In genomic region chr17:74963222-74963621, GRCm38 (mm10) we compare ENCODE assay signal across 1 mouse cellular context.
TF ChIP-seq lines count a peak whose summit lies in the region.

No protein-coding gene starts in this region.

TF ChIP-seq in MEL, 35 proteins besides CTCF, POLR2A, EP300 and RAD21 (continued from another document):
- no peak; the same call in 1 of the 2 replicates for TF ChIP-seq BHLHE40 (IDR thresholded peaks at IDR 0.05; ENCODE audit: borderline replicate concordance, low read depth, low read length)
- TF ChIP-seq CHD2 (IDR thresholded peaks at IDR 0.05; ENCODE audit: low read length), result no peak
- peak; percentile 74 for TF ChIP-seq TAL1 (IDR thresholded peaks at IDR 0.05; ENCODE audit: low read length)
- TF ChIP-seq TBP (IDR thresholded peaks at IDR 0.05; ENCODE audit: low read depth, low read length), result no peak
- no peak for TF ChIP-seq MYC (IDR thresholded peaks at IDR 0.05; ENCODE audit: low read depth, low read length)
- TF ChIP-seq GATA1 (IDR thresholded peaks at IDR 0.05; ENCODE audit: low read depth, low read length), result peak; percentile 79
- TF ChIP-seq NELFE (IDR thresholded peaks at IDR 0.05; ENCODE audit: low read depth, low read length), result no peak
- TF ChIP-seq POLR2AphosphoS2 (IDR thresholded peaks at IDR 0.05; ENCODE audit: low read length), result no peak
- no peak for TF ChIP-seq GABPA (IDR thresholded peaks at IDR 0.05; ENCODE audit: low read depth, low read length)
- TF ChIP-seq NRF1 (IDR thresholded peaks at IDR 0.05; ENCODE audit: insufficient read depth, low read depth, low read length, poor library complexity, severe bottlenecking), result no peak
- no peak for TF ChIP-seq MAX (IDR thresholded peaks at IDR 0.05; ENCODE audit: low read length)
- no peak for TF ChIP-seq KAT2A (conservative IDR thresholded peaks at IDR 0.05; ENCODE audit: low read depth, low read length)
- 0 out of 2 replicates have a peak, but pooled peaks have one; percentile 61 for TF ChIP-seq MAFK (IDR thresholded peaks at IDR 0.05; ENCODE audit: borderline replicate concordance, low read depth, low read length)
- no peak for TF ChIP-seq ZKSCAN1 (IDR thresholded peaks at IDR 0.05; ENCODE audit: low read depth, low read length)
- TF ChIP-seq MYB (IDR thresholded peaks at IDR 0.05; ENCODE audit: low read depth, low read length), result peak; percentile 42; the same call in 1 of the 2 replicates
- no peak for TF ChIP-seq UBTF (IDR thresholded peaks at IDR 0.05; ENCODE audit: borderline replicate concordance, insufficient read depth, low read depth, low read length)
